Mouse (Mus musculus): ENCODE results near the gene Cacna1a. TPM values are rescaled to one million over a fixed set of nuclear protein-coding genes. Genes with fewer than 3 reads are reported as not detected.

Cacna1a gene
- total RNA-seq, 2 experiments from 2014 or later = 243 to 258 TPM

DNA sequence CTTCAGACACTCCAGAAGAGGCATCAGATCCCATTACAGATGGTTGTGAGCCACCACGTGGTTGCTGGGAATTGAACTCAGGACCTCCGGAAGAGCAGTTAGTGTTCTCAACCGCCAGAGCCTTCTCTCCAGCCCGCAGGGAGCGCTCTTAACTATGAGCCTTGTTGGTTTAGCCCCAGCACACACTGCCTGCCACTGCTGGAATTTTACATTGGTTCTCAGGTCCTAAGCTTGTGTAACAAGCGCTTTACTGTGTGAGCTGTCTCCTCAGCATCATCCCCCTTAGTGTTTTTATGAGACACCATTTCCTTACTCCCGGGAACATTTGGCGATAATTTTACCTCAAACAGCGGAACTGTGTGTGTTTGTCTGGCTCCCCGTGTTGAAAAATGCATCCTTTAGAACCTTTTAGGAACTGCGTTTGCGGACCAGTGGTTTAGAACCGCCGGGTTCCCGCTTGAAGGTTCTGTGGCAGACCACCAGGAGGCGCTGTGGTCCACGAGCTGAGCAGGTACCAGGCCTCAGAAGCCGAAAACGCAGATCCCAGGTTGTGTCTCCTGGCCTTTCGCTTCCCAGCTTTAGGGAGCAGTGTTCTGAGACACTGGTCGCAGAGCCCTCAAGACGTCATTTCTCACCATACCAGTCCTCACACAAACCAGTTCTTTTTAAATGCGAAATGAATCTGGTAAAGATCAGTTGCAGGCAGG lies 24.7 kb upstream of the Cacna1a start:
- intact Hi-C loops (cut with DNase I) = loop anchor here (1.0 to 5.0 kb wide), 2 partner anchors 49 to 150 kb away; no protein-coding TSS in a partner anchor
- H3K27ac ChIP-seq = no peak overlapping the region
- DNase-seq (ENCODE audit: extremely low spot score in 1 of 2, low spot score in 2 of 2) = peak; percentile 75 to 86
- TF ChIP-seq CTCF (IDR thresholded peaks at IDR 0.05) = peak; percentile 94
- no peak overlapping the region for H3K4me3 ChIP-seq

DNA sequence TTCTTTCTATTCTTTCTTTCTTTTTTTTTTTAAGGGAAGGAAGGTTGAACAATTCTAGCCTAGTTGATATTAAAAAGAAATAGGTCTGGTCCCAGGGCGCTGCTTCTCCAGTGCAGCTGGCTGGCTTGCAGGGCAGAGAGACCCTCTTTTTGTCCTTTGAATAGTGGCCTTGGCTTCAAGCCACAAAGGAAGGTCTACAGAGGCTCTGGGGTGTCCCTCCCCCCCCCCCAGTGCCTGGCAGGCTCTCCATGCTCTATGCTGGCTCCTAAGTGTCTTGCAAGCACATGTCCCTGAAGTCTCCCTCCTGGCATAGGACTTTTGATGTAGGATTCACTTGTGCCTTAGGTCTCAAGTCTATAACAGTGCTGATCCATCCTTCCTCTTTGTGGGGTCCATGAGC lies 23.0 kb upstream of the Cacna1a start:
- no peak overlapping the region for H3K4me3 ChIP-seq
- no peak for DNase-seq (ENCODE audit: extremely low spot score in 1 of 2, low spot score in 2 of 2)
- no peak for TF ChIP-seq CTCF (IDR thresholded peaks at IDR 0.05)
- H3K27ac ChIP-seq = no peak overlapping the region
- intact Hi-C loops (cut with DNase I) = no loop called here

DNA sequence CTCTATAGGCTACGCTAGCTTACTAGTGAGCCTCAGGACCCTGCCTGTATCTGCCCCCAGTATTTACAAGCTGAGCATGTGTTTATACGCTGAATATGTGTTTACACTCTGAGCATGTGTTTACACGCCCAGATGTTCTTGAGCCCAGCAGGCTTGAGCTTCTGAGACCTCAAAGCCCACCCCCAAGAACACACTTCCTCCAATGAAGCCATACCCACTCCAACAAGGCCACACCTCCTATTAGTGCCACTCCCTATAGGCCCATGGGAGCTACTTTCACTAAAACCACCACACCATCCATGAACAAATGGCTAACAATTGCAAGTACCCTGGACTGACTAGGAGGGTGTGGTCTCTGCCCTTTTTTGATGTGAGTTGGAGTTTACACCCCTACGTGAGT lies 17.3 kb upstream of the Cacna1a start:
- intact Hi-C loops (cut with DNase I) = no loop called here
- no peak for TF ChIP-seq CTCF (IDR thresholded peaks at IDR 0.05)
- DNase-seq (ENCODE audit: extremely low spot score in 1 of 2, low spot score in 2 of 2) = no peak
- Histone ChIP-seq H3K27ac (no peak overlapping the region), H3K4me3 (no peak overlapping the region)

DNA sequence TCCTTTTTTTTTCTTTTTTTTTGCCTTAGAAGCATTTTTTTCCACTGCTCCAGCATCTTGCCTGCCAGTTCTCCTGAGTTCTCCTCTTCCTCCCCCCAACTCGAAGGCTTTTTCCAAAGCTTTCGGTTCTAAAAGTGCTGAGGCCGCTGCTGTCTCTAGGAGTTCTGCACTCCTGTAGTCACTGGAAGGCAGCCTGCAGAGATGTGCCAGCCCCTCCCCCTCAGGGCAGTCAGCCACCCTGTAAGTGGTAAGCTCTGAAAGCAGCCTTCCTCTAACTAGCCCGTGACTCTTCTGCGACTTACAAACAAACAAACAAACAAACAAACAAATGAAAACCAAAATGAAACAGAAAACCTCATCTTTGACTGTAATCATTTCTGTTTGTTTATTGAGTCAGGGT lies 13.2 kb upstream of the Cacna1a start:
- intact Hi-C loops (cut with DNase I) = no loop called here
- no peak for TF ChIP-seq CTCF (IDR thresholded peaks at IDR 0.05)
- DNase-seq (ENCODE audit: extremely low spot score in 1 of 2, low spot score in 2 of 2) = no peak
- H3K4me3 ChIP-seq = no peak overlapping the region
- no peak overlapping the region for H3K27ac ChIP-seq

- no peak for DNase-seq (ENCODE audit: extremely low spot score in 1 of 2, low spot score in 2 of 2)
- intact Hi-C loops (cut with DNase I) = no loop called here
- H3K4me3 ChIP-seq = no peak overlapping the region
Observed at GRCm38 (mm10) chr8:84375803-84376202, 12.4 kb upstream of the Cacna1a start.

DNA sequence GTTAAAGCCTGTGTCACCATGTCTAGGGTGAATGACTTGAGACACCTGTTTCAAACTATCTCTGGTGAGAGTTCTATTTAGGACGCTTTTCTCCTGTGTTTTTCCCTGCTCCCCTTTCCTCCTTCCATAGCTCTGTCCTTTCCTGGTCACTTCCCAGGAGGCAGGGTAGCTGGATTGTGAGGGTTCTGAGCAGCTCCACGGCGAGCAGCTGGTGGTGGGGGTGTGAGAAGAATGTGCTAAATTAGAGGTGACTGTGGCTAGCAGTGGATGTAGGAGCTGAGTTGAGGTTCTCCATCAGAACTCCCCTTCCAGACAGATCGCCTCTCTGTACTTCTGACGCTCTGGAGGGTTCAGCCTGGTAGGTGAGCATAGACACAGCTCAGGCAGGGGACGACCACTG lies 11.7 kb upstream of the Cacna1a start:
- intact Hi-C loops (cut with DNase I) = no loop called here
- DNase-seq (ENCODE audit: extremely low spot score in 1 of 2, low spot score in 2 of 2) = no peak
- no peak overlapping the region for H3K4me3 ChIP-seq
- no peak for TF ChIP-seq CTCF (IDR thresholded peaks at IDR 0.05)
- H3K27ac ChIP-seq = no peak overlapping the region

More at GRCm38 (mm10) chr8:84375803-84376202, 12.4 kb upstream of the Cacna1a start:
- TF ChIP-seq CTCF (IDR thresholded peaks at IDR 0.05) = no peak
- no peak overlapping the region for H3K27ac ChIP-seq

DNA sequence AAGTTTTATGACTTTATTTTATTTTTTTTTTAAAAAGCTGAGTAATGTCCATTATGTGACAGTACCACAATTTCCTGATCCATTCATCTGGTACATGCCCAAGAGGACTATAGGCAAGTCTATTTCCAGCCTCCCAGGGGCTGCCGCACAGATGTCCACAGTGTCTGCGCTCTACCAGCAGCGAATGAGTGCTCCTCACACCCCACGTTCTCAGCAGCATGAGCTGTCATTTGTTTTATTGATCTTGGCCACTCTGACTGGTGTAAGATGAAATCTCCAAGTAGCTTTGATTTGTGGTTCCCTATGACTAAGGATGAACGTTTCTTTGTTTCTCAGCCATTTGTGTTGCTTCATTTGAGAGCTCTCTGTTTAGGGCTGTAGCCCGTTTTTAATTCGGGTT lies 6.6 kb upstream of the Cacna1a start:
- DNase-seq (ENCODE audit: extremely low spot score in 1 of 2, low spot score in 2 of 2) = no peak
- intact Hi-C loops (cut with DNase I) = no loop called here
- Histone ChIP-seq H3K4me3 (no peak overlapping the region), H3K27ac (no peak overlapping the region)
- no peak for TF ChIP-seq CTCF (IDR thresholded peaks at IDR 0.05)

GRCm38 (mm10) chr8:84388773-84389172 lies 533 bp downstream of the Cacna1a start:
- TF ChIP-seq CTCF (IDR thresholded peaks at IDR 0.05) = no peak
- Histone ChIP-seq H3K27ac (no peak overlapping the region), H3K4me3 (no peak overlapping the region)
- DNase-seq (ENCODE audit: extremely low spot score in 1 of 2, low spot score in 2 of 2) = no peak
- intact Hi-C loops (cut with DNase I) = no loop called here

GRCm38 (mm10) chr8:84389173-84389572 lies 933 bp downstream of the Cacna1a start:
- H3K27ac ChIP-seq = no peak overlapping the region
- no peak for TF ChIP-seq CTCF (IDR thresholded peaks at IDR 0.05)
- no peak overlapping the region for H3K4me3 ChIP-seq
- DNase-seq (ENCODE audit: extremely low spot score in 1 of 2, low spot score in 2 of 2) = no peak
- intact Hi-C loops (cut with DNase I) = no loop called here

GRCm38 (mm10) chr8:84391611-84392010 lies 3.4 kb downstream of the Cacna1a start:
- Histone ChIP-seq H3K4me3 (no peak overlapping the region), H3K27ac (no peak overlapping the region)
- intact Hi-C loops (cut with DNase I) = no loop called here
- no peak for DNase-seq (ENCODE audit: extremely low spot score in 1 of 2, low spot score in 2 of 2)
- TF ChIP-seq CTCF (IDR thresholded peaks at IDR 0.05) = no peak

GRCm38 (mm10) chr8:84395751-84396457 lies 7.7 kb downstream of the Cacna1a start:
- intact Hi-C loops (cut with DNase I) = no loop called here

More at GRCm38 (mm10) chr8:84395751-84396457, 7.7 kb downstream of the Cacna1a start:
- Histone ChIP-seq H3K4me3 (no peak overlapping the region), H3K27ac (no peak overlapping the region)
- no peak for TF ChIP-seq CTCF (IDR thresholded peaks at IDR 0.05)
- no peak for DNase-seq (ENCODE audit: extremely low spot score in 1 of 2, low spot score in 2 of 2)

Data from left cerebral cortex, adult 2 months (tissue).